Comparison of ENCODE assay signal across 10 mouse cellular contexts in genomic region chr12:101977404-101977915, GRCm38 (mm10). TPM values are rescaled to one million over a fixed set of nuclear protein-coding genes. Genes with fewer than 3 reads are reported as not detected.
DNase-seq lines count a peak whose midpoint lies in the region; ATAC-seq and TF ChIP-seq lines count a peak whose summit lies in the region.
"Had no signal": no experiment of that assay in that cellular context is flagged by ENCODE, and none has a peak within 500 bp of the region (broad histone marks: within the 10 kb centered on the region; RNA-seq: fewer than 3 reads in every experiment).

No protein-coding gene starts in this region.

- H3K27ac ChIP-seq in heart, embryonic 10.5 days = no peak overlapping the region
- no peak overlapping the region for H3K27ac ChIP-seq in heart, adult 2 months
- no peak overlapping the region for H3K27ac ChIP-seq in forebrain, embryonic 14.5 days (ENCODE audit: low read depth, low read length)
- H3K27ac ChIP-seq in liver, embryonic 16.5 days (ENCODE audit: low read length) = peak overlapping the region; percentile 73

- ATAC-seq in forebrain, embryonic 14.5 days = no peak
- no peak for ATAC-seq in liver, embryonic 16.5 days (ENCODE audit: low read depth)

- peaks cover 4% of the 10 kb centered on the region for H3K79me2 ChIP-seq in heart, adult 2 months (replicated peaks; ENCODE audit: control insufficient read depth, insufficient read depth, low read length)
- peaks cover 92% of the 10 kb centered on the region for H3K79me2 ChIP-seq in C2C12 (ENCODE audit: control insufficient read depth, insufficient read depth)

- DNase-seq in heart, embryonic 10.5 days (ENCODE audit: low spot score) = no peak
- DNase-seq in heart, adult 2 months = no peak
- no peak for DNase-seq in forebrain, embryonic 14.5 days (ENCODE audit: low spot score)
- no peak for DNase-seq in embryo, embryonic 10 days (ENCODE audit: low spot score)
- no peak for DNase-seq in left cerebral cortex, postnatal 10 days (ENCODE audit: extremely low spot score in 1 of 2, low spot score in 2 of 2)
- no peak for DNase-seq in natural killer cell, adult 2 months (ENCODE audit: low spot score in 2 of 2)
- DNase-seq: adrenal gland, postnatal 14 days; kidney, adult 8-10 months had no signal

- no peak overlapping the region for H3K9ac ChIP-seq in heart, adult 2 months (ENCODE audit: low read depth, low read length)
- H3K9ac ChIP-seq in forebrain, embryonic 14.5 days (ENCODE audit: low read length) = peak overlapping the region; percentile 92; the same call in 1 of the 2 replicates
- H3K9ac ChIP-seq in liver, embryonic 16.5 days (ENCODE audit: low read depth, low read length) = peak overlapping the region; percentile 89

- no peak for TF ChIP-seq CTCF in heart, adult 2 months (IDR thresholded peaks at IDR 0.05)
- TF ChIP-seq CTCF in C2C12 (IDR thresholded peaks at IDR 0.05; ENCODE audit: control insufficient read depth, insufficient read depth, insufficient read length) = no peak

- peaks cover 70% of the 10 kb centered on the region for H3K79me3 ChIP-seq in C2C12 (ENCODE audit: low read depth)

- H3K4me3 ChIP-seq in heart, embryonic 10.5 days = peak overlapping the region; percentile 93
- no peak overlapping the region for H3K4me3 ChIP-seq in heart, adult 2 months
- peak overlapping the region; percentile 85 for H3K4me3 ChIP-seq in C2C12 (ENCODE audit: insufficient read depth, poor library complexity, severe bottlenecking)
- no peak overlapping the region for H3K4me3 ChIP-seq in forebrain, embryonic 14.5 days (ENCODE audit: low read depth, low read length)
- peak overlapping the region; percentile 97 for H3K4me3 ChIP-seq in liver, embryonic 16.5 days (ENCODE audit: low read depth, low read length)

- TF ChIP-seq POLR2A in heart, adult 2 months (IDR thresholded peaks at IDR 0.05; ENCODE audit: insufficient read depth, low read depth, low read length) = no peak

- H3K36me3 ChIP-seq in heart, embryonic 10.5 days = peaks cover 14% of the 10 kb centered on the region; the same call in 1 of the 2 replicates
- H3K36me3 ChIP-seq in heart, adult 2 months (ENCODE audit: control insufficient read depth, insufficient read depth, low read length) = peaks cover 2% of the 10 kb centered on the region; the same call in 1 of the 2 replicates
- H3K36me3 ChIP-seq in C2C12 (ENCODE audit: control insufficient read depth, insufficient read depth) = peaks cover 23% of the 10 kb centered on the region
- H3K36me3 ChIP-seq in forebrain, embryonic 14.5 days (ENCODE audit: control insufficient read depth, insufficient read depth, low read length) = peaks cover 6% of the 10 kb centered on the region; the same call in 1 of the 2 replicates
- H3K36me3 ChIP-seq in liver, embryonic 16.5 days (ENCODE audit: control insufficient read depth, insufficient read depth) = peaks cover 3% of the 10 kb centered on the region; the same call in 1 of the 2 replicates

- no peak overlapping the region for H3ac ChIP-seq in C2C12 (ENCODE audit: control insufficient read depth, insufficient read length, low read depth)

- H3K4me1 ChIP-seq in heart, embryonic 10.5 days = peaks cover 19% of the 10 kb centered on the region
- H3K4me1 ChIP-seq in heart, adult 2 months (ENCODE audit: control insufficient read depth, insufficient read depth, low read length) = peaks cover 5% of the 10 kb centered on the region
- peaks cover 18% of the 10 kb centered on the region for H3K4me1 ChIP-seq in forebrain, embryonic 14.5 days (ENCODE audit: control insufficient read depth, insufficient read depth, low read length)
- peaks cover 42% of the 10 kb centered on the region for H3K4me1 ChIP-seq in liver, embryonic 16.5 days (ENCODE audit: control insufficient read depth, low read depth, low read length)

- WGBS in heart, embryonic 10.5 days = 91% methylated on average over 10 of the region's 10 CpGs
- WGBS in heart, adult 2 months = 92% methylated on average over 10 of the region's 10 CpGs
- 93% methylated on average over 10 of the region's 10 CpGs for WGBS in forebrain, embryonic 14.5 days
- whole genome bisulfite sequencing in liver, embryonic 16.5 days (ENCODE audit: insufficient replicate concordance) = 57% methylated on average over 10 of the region's 10 CpGs

- TF ChIP-seq EP300 in heart, adult 2 months (IDR thresholded peaks at IDR 0.05; ENCODE audit: insufficient read depth, low read depth, low read length) = no peak

- H3K4me2 ChIP-seq in forebrain, embryonic 14.5 days (ENCODE audit: low read length) = peak overlapping the region; percentile 74; the same call in 1 of the 2 replicates
- H3K4me2 ChIP-seq in liver, embryonic 16.5 days (ENCODE audit: low read depth, low read length) = peak overlapping the region; percentile 88

- intact Hi-C loops in heart, adult 2 months (cut with DNase I) = loop anchor here (5.0 kb wide), 1 partner anchor 490 kb away; the partner anchor contains the start of gene Golga5
- intact Hi-C loops in left cerebral cortex, postnatal 10 days (cut with DNase I) = no loop called here

- H3K27me3 ChIP-seq in heart, embryonic 10.5 days (ENCODE audit: insufficient read depth, poor library complexity, severe bottlenecking) = no peaks in the 10 kb centered on the region
- no peaks in the 10 kb centered on the region for H3K27me3 ChIP-seq in heart, adult 2 months (ENCODE audit: control insufficient read depth, insufficient read depth, low read length)
- no peaks in the 10 kb centered on the region for H3K27me3 ChIP-seq in C2C12 (ENCODE audit: control insufficient read depth, insufficient read depth, insufficient read length)
- no peaks in the 10 kb centered on the region for H3K27me3 ChIP-seq in forebrain, embryonic 14.5 days (replicated peaks; ENCODE audit: control insufficient read depth, insufficient read depth, low read length)
- H3K27me3 ChIP-seq in liver, embryonic 16.5 days (ENCODE audit: control insufficient read depth, insufficient read depth, low read depth, low read length) = no peaks in the 10 kb centered on the region

- no peaks in the 10 kb centered on the region for H3K9me3 ChIP-seq in heart, embryonic 10.5 days
- no peaks in the 10 kb centered on the region for H3K9me3 ChIP-seq in forebrain, embryonic 14.5 days (replicated peaks; ENCODE audit: control insufficient read depth, low read length)
- H3K9me3 ChIP-seq in liver, embryonic 16.5 days (replicated peaks; ENCODE audit: control insufficient read depth, low read length) = no peaks in the 10 kb centered on the region

TF ChIP-seq in C2C12, 6 proteins besides CTCF, POLR2A, EP300 and RAD21:
- no peak for TF ChIP-seq USF1 (IDR thresholded peaks at IDR 0.05; ENCODE audit: low read depth)
- TF ChIP-seq MYOD1 (IDR thresholded peaks at IDR 0.05; ENCODE audit: control insufficient read depth, insufficient read length, low read depth) = no peak
- no peak for TF ChIP-seq MYOG (IDR thresholded peaks at IDR 0.05; ENCODE audit: control insufficient read depth, extremely low read depth, insufficient read length)
- no peak for TF ChIP-seq FOSL1 (IDR thresholded peaks at IDR 0.05; ENCODE audit: insufficient read depth, low read length, poor library complexity, severe bottlenecking)
- no peak for TF ChIP-seq CEBPB (IDR thresholded peaks at IDR 0.05; ENCODE audit: low read depth)
- TF ChIP-seq MAX (IDR thresholded peaks at IDR 0.05) = no peak
TF ChIP-seq in C2C12: peak in this region for 0.

RNA-seq across cellular contexts. Expression of gene Cpsf2, which starts 1.7 kb away (rescaled TPM):
- 27.5 and 29.0 TPM in 2 replicates for polyA plus RNA-seq in heart, embryonic 10.5 days (2016; fragmentation: Nextera tagmentation; extraction: Ambion mirVana)
- 10 to 100 TPM; 12.3 to 13.3 TPM for total RNA-seq in heart, adult 2 months (2021)
- polyA plus RNA-seq in heart, adult 2 months (2012; rRNA removed) = 3.7 and 7.0 TPM in 2 replicates
- polyA plus RNA-seq in C2C12 (2012; fragmentation: generic; extraction: Trizol) = 14.3 TPM
- polyA plus RNA-seq in forebrain, embryonic 14.5 days (2014; fragmentation: Nextera tagmentation; extraction: Ambion mirVana) = 37.3 and 38.1 TPM in 2 replicates
- polyA plus RNA-seq in liver, embryonic 16.5 days (2015; fragmentation: Nextera tagmentation; extraction: Ambion mirVana) = 13.6 and 14.8 TPM in 2 replicates
- 10 to 100 TPM; 38.0 to 38.1 TPM for total RNA-seq in left cerebral cortex, postnatal 10 days (2021)

RNA-seq across cellular contexts. Expression of gene Atxn3, which starts 19.4 kb away (rescaled TPM):
- polyA plus RNA-seq in heart, embryonic 10.5 days (2016; fragmentation: Nextera tagmentation; extraction: Ambion mirVana) = 8.1 and 8.4 TPM in 2 replicates
- 10 to 100 TPM in 1 of 2 experiments, 1 to 10 TPM in 1; 7.2 to 10.2 TPM for total RNA-seq in heart, adult 2 months (2021)
- polyA plus RNA-seq in heart, adult 2 months (2012; rRNA removed) = 2.6 and 5.9 TPM in 2 replicates
- 2.0 TPM for polyA plus RNA-seq in C2C12 (2012; fragmentation: generic; extraction: Trizol)
- 13.1 and 15.7 TPM in 2 replicates for polyA plus RNA-seq in forebrain, embryonic 14.5 days (2014; fragmentation: Nextera tagmentation; extraction: Ambion mirVana)
- 8.6 and 9.5 TPM in 2 replicates for polyA plus RNA-seq in liver, embryonic 16.5 days (2015; fragmentation: Nextera tagmentation; extraction: Ambion mirVana)
- 10 to 100 TPM; 20.0 TPM for total RNA-seq in left cerebral cortex, postnatal 10 days (2021)

Comparison
In these comparisons a context has a peak if more than half of its experiments do, and no peak if none do; other contexts are left out.
1. H3K4me3 ChIP-seq: peak in heart, embryonic 10.5 days (single experiment), C2C12 (single experiment) and liver, embryonic 16.5 days (single experiment); none in heart, adult 2 months (single experiment) and forebrain, embryonic 14.5 days (single experiment).